Mouse (Mus musculus) central nervous system, embryonic 18 days (tissue): ENCODE measurements around the gene Gtpbp6. TPM values are rescaled to one million over a fixed set of nuclear protein-coding genes. Genes with fewer than 3 reads are reported as not detected.

Experiments used
- polyA plus RNA-seq: library from polyadenylated mRNA; depleted of rRNA; stranded (reverse); fragments of >200 nt; gene quantifications from 2 replicates; pipeline ENCODE4 v1.2.3, GENCODE M21; 2012; rRNA removed

Gene Gtpbp6
- polyA plus RNA-seq = 220 and 234 TPM in 2 replicates

DNA sequence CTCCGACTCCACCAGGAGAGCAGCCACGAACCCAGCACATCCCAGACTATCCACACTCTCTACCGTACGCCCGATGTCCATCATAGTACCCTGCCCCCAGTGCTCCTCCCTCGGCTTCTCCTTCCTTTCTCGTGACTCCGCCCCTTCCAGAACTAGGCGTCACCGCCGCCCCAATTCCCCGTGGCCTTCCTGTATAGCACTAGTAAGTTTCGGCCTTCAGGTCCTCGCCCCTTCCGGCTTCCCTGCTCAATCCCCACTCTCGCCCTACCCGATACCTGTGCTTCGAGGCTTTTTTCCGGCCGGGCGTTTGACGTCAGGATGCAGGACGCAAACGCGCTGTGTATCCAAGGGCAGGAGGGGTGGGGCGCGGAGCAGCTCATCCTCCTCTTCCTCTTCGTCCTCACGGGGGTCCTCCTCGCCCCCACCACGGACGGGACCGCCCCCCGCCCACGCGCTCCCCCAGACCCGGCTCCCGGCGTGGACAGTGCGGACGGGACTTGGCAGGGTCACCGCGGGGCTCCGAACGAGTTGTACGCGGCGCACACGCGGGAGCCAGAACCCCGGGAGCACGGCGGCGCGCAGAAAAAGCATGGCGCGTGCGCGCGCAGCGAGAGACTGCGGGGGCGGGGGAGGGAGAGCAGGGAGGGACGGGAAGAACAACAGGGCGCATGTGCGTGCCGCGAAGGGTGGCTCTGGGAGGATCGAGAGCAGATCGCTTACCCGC, at the start of gene Gtpbp6:
Gene Gtpbp6, minus strand, starts transcription at position 617 of the 724 bp plus-strand sequence.

DNA sequence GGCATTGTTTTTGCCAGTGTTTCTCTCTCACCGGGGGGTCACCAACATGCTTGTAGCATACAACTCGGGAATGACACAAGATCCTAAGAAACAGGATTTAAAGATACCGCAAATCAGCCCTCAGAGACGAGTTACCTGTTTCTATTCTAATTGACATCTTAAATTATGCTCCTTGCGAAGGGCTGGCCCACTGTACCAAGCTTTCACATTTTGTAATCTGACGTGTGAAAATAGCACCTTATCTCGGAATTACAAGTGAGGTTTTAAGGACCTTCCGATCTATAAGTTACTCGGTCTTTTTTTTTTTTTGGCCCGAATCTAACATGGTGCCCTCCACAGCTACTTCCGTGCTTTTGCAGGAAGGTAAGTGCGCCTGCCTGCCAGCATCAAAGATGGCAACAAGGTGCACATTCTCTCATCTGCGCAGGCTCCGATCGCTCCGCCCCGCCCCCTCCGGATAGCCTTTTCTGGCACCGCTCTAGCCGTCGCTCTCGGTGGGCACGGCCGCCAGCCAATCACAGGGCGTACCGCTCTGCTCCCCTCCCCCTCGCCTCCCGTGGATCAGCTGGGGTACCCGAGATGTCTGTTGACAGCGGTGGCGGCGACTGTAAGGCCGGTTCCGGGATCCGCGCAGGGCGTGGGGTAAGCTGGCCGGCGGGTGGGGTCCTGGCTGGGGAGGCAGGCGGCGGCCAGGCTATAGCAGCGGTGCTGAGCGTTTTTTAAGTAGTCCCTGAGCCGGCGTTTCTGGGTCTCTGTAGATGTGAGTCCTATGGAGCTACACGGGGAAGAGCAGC, 27.5 kb upstream of the Gtpbp6 start, which contains the start of gene Chfr:
Gene Chfr, plus strand, starts transcription at position 550 of the 794 bp plus-strand sequence.

DNA sequence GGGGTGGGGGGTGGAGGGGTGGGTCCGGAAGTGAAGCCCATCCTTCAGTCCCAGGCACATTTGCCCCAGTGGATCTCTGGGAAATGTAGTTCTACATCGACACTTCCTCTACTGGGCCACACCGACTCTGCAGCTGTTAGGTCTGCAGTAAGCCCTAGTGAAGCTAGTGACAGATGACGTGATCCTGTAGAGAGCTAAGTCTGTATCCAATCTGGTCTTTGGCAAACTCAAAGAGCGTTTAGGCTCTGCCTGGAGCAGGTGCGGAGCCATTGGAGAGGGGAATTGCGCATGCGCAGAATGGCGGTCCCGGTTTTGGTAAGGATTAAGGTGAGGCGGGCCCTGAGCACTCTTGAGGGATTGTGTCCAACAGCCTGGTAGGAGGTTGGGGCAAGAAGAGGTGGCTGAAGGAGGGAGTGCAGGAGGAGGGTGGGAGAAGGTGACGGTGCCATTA, 2.0 kb upstream of the Gtpbp6 start, which contains the start of gene Zfp605:
Gene Zfp605, plus strand, starts transcription at position 102 of the 451 bp plus-strand sequence.

DNA sequence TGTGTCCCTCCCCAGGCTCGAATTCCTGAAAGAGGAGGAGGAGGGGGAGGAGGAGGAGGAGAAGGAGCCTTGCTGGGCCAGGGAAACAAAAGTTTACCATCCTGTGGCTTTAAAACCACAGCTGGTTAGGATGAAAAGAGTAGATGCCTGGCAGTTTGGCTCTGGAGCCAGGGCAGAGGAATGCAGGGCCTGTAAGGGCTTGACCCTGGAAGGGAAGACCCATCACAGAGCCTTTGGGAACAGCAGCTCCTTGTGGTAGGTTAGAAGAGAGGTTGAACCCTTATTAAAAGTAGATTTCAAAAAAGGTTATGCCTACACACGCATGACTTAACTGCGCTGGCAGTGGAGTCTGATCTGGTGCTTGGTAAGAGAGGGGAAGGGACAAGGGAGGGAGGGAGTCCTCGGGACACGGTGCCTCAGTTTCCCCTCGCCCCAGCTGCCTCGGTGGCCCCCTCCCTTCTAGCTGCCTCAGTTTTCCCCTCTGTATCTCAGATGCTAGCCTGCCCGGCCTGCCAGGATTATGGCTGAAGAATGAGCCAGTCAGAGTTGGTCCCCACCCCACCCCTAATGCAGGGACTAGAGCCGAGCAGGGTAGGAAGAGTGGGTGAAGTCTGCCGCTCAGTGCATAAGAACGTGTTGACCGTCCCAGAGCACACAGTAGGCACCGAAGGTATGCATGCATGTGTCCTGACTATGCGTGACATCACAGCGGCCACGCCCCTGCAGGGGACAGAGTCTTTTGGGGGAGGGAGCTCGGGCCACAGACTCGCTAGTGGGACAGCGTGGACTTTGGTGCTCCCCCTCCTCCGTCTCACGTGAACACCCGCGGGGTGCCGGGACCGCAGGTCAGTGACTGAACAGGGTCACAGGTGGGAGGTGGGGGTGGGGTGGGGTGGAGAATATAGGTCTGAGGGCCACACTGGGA, 8.1 kb downstream of the Gtpbp6 start, which contains the start of gene Plcxd1:
Gene Plcxd1, plus strand, starts transcription at position 314 of the 925 bp plus-strand sequence.

DNA sequence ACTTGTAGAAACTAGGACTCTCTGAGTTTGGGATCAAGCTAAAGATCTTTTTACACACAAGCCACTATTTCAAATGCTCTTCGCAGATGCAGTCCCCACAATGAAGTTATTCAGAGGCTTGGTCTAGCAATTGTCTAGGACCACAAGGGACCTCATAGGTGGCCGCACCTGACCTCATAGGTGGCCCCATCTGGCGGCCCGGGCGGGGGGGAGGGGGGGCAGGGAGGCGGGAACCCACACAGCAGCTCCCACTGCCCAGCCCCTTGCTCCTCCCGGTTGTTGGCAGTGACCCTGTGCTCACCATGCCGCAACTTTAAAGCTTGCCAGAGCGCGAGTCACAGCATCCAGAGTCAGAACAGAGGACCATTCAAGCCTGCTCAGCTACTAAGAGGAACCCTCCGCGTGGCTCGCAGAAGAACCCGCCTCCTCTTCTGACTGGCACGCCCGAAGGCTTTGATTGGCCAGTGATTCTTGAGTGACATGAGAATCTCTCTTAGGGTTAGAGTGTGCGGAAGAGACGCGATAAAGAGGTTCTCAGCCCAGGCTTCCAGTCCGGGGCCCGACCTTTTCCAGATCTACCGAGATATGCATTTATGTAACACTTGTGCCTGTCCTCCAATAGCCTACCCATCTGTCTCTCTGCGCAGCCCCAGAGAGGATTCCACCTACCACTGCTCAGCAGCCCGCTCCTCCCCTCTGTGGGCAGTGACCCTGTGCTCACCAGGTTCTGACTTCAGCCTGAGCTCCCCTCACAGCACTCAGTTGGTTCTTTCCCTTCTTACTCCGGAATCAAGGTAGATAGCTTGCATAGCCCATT, 13.8 kb downstream of the Gtpbp6 start, which contains the start of gene Gm35315:
Gene Gm35315, minus strand, starts transcription at position 391 of the 817 bp plus-strand sequence.

DNA sequence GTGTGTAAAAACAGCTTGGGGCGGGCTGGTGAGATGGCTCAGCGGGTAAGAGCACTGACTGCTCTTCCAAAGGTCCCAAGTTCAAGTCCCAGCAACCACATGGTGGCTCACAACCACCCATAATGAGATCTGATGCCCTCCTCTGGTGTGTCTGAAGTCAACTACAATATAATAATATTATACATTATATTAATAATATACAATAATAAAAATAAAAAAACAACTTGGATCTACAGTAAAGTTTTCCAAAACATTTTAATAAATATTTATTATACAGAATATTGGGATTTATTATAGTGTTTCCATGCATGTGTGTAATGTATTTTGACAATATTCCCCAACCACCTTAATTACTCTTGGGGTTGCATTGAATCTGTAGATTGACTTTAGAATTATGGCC, 35.6 kb downstream of the Gtpbp6 start, which contains the start of gene Gm17655:
Gene Gm17655, minus strand, starts transcription at position 101 of the 400 bp plus-strand sequence.

Other genes with a start within 250 kb of the Gtpbp6 start
- 0.03 and 0.08 TPM in 2 replicates for gene Gm15446, start 184.8 kb downstream of the Gtpbp6 start, polyA plus RNA-seq
- gene Zfp932, start 111.7 kb downstream of the Gtpbp6 start, polyA plus RNA-seq = 44.7 and 46.9 TPM in 2 replicates
- gene Gm17655, start 35.7 kb downstream of the Gtpbp6 start, polyA plus RNA-seq = 0.79 and 1.5 TPM in 2 replicates
- gene Gm35315, start 13.8 kb downstream of the Gtpbp6 start, polyA plus RNA-seq = 0.67 and 0.71 TPM in 2 replicates
- gene Plcxd1, start 8.2 kb downstream of the Gtpbp6 start, polyA plus RNA-seq = 8.8 and 9.1 TPM in 2 replicates
- 9.3 and 9.8 TPM in 2 replicates for gene Zfp605, start 1.9 kb upstream of the Gtpbp6 start, polyA plus RNA-seq
- 105 and 112 TPM in 2 replicates for gene Chfr, start 27.6 kb upstream of the Gtpbp6 start, polyA plus RNA-seq
- 18.7 and 20.3 TPM in 2 replicates for gene Golga3, start 68.5 kb upstream of the Gtpbp6 start, polyA plus RNA-seq
- 17.2 and 19.1 TPM in 2 replicates for gene Ankle2, start 122.8 kb upstream of the Gtpbp6 start, polyA plus RNA-seq
- gene Pgam5, start 161.7 kb upstream of the Gtpbp6 start, polyA plus RNA-seq = 56.2 and 59.1 TPM in 2 replicates
- 5.2 and 6.8 TPM in 2 replicates for gene Pxmp2, start 178.0 kb upstream of the Gtpbp6 start, polyA plus RNA-seq
- 7.8 and 8.8 TPM in 2 replicates for gene Pole, start 178.1 kb upstream of the Gtpbp6 start, polyA plus RNA-seq
- 20.4 and 21.6 TPM in 2 replicates for gene P2rx2, start 235.0 kb upstream of the Gtpbp6 start, polyA plus RNA-seq
- gene Lrcol1, start 236.5 kb upstream of the Gtpbp6 start, polyA plus RNA-seq = not detected in 2 replicates